Mouse (Mus musculus) heart, adult 2 months (tissue): ENCODE results near the gene Nus1. TPM values are rescaled to one million over a fixed set of nuclear protein-coding genes. Genes with fewer than 3 reads are reported as not detected.

Experiments
- DNase-seq, 2 experiments: peaks; one replicate each; pipeline ENCODE4 v3.0.0; 2021
- H3K27ac ChIP-seq: fragments of 200-600 bp; 2 replicates; pipeline ENCODE4 v1.8.1; 2022
- H3K27me3 ChIP-seq: fragments of 200-500 bp; 2 replicates; pipeline ENCODE4 v1.6.1; 2012; ENCODE audit warnings: mild to moderate bottlenecking, low read length, inconsistent platforms, mixed read lengths; ENCODE audit not compliant: control insufficient read depth, insufficient read depth
- H3K36me3 ChIP-seq: fragments of 200-500 bp; 2 replicates; pipeline ENCODE4 v1.6.1; 2012; ENCODE audit warnings: low read length, inconsistent platforms; ENCODE audit not compliant: control insufficient read depth, insufficient read depth
- H3K4me1 ChIP-seq: fragments of 200-500 bp; 2 replicates; pipeline ENCODE4 v1.6.1; 2011; ENCODE audit warnings: low read length; ENCODE audit not compliant: control insufficient read depth, insufficient read depth
- H3K4me3 ChIP-seq: fragments of 200-600 bp; 2 replicates; pipeline ENCODE4 v1.8.1; 2022
- H3K79me2 ChIP-seq: fragments of 200-500 bp; replicated peaks from 2 replicates; pipeline ENCODE4 v1.6.1; 2012; ENCODE audit warnings: mild to moderate bottlenecking, inconsistent platforms, low read length, moderate library complexity, mixed read lengths; ENCODE audit not compliant: control insufficient read depth, insufficient read depth
- H3K9ac ChIP-seq: fragments of 200-500 bp; 2 replicates; pipeline ENCODE4 v1.6.1; 2012; ENCODE audit warnings: low read depth, mild to moderate bottlenecking, control low read depth, inconsistent platforms, low read length, mixed read lengths
- CTCF ChIP-seq: fragments of 200-600 bp; IDR thresholded peaks from 2 replicates; pipeline ENCODE4 v1.8.1; 2022; ENCODE audit warnings: antibody characterized with exemption, mild to moderate bottlenecking, moderate library complexity
- EP300 ChIP-seq: fragments of 200-500 bp; IDR thresholded peaks from 2 replicates; pipeline ENCODE4 v1.6.1; 2011; ENCODE audit warnings: low read depth, low read length, control low read depth; ENCODE audit not compliant: insufficient read depth
- POLR2A ChIP-seq: fragments of 200-500 bp; IDR thresholded peaks from 2 replicates; pipeline ENCODE4 v1.6.1; 2011; ENCODE audit warnings: mild to moderate bottlenecking, low read depth, low read length, control low read depth; ENCODE audit not compliant: insufficient read depth
- WGBS: fragments of 180-500 bp; shearing (Covaris S2); methylation state at CpG from one replicate; pipeline ENCODE4 v1.1.7; 2018; 5-methylcytosine and 5-hydroxymethylcytosine counted together
- intact Hi-C: fragments of 180-260 bp; cut with DNase I; formaldehyde crosslinking; loops from one replicate; pipeline ENCODE4 v1.15.1; 2025
- polyA plus RNA-seq: library from polyadenylated mRNA; depleted of rRNA; stranded (reverse); fragments of >200 nt; gene quantifications from 2 replicates; pipeline ENCODE4 v1.2.3, GENCODE M21; 2012
- total RNA-seq, 2 experiments: library from RNA; stranded (reverse); gene quantifications; 2 replicates each; pipeline ENCODE4 v1.2.3; 2021

The Nus1 gene
- total and polyA plus RNA-seq, 3 experiments, result 8.0 to 36.8 (median 33.4) TPM

DNA sequence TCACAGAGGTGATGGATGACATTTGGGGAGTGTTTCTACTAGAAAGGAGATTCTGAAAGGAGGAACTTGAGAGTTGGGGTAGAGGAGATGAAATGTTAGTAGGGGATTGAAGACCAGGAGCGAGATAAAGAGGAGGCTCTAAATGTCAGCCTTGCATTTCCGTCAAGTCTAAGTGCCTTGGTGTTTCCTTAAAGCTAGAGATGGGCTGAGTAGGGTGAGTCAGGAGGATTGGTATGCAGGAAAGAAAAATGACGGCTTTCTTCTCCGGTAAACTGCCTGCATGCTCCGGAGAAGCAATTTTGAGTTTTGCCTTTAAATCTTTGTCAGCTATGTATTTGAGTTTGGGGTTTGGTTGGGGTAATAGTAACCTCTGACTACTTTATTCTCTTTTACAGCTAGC is 1.6 kb downstream of the Nus1 start:
- Histone ChIP-seq H3K36me3 (peaks cover 50% of the 10 kb centered on the region), H3K27me3 (no peaks in the 10 kb centered on the region), H3K4me1 (peaks cover 20% of the 10 kb centered on the region), H3K27ac (peak overlapping the region; percentile 92), H3K4me3 (peak overlapping the region; percentile 98), H3K79me2 (peaks cover 1% of the 10 kb centered on the region), H3K9ac (peak overlapping the region; percentile 98)
- TF ChIP-seq EP300, result no peak
- no peak for TF ChIP-seq POLR2A
- TF ChIP-seq CTCF, result no peak
- intact Hi-C loops, result no loop called here
- no peak for DNase-seq
- 8% methylated on average over 5 of the region's 5 CpGs for WGBS

DNA sequence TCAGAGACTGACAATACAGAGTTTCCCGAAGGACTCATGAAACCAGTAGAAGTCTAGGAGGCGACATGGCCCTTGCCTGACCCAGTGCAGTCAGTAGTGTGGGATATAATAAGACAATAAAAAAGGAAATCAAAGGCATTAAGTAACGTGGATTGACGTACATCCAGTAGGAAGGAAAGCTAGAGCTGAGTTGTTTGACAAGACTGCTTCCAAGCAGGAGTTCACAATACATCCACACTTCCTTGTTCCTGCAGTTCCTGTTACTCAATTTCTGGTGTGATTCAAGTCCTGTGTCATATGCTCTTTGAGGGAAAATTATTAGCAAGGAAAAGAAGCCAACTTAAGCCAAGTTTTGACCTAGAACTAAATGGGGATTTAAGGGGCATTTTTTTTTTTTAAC is 2.1 kb downstream of the Nus1 start:
- WGBS, result 38% methylated on average over 4 of the region's 4 CpGs
- H3K9ac ChIP-seq, result 0 out of 2 replicates have a peak overlapping the region, but pooled peaks have one; percentile 8
- H3K36me3 ChIP-seq, result peaks cover 50% of the 10 kb centered on the region
- DNase-seq, result no peak
- peaks cover 1% of the 10 kb centered on the region for H3K79me2 ChIP-seq
- H3K4me3 ChIP-seq, result peak overlapping the region; percentile 98
- intact Hi-C loops, result no loop called here
- peaks cover 20% of the 10 kb centered on the region for H3K4me1 ChIP-seq
- peak overlapping the region; percentile 92 for H3K27ac ChIP-seq
- TF ChIP-seq POLR2A, result no peak
- TF ChIP-seq CTCF, result no peak
- no peak for TF ChIP-seq EP300
- no peaks in the 10 kb centered on the region for H3K27me3 ChIP-seq

GRCm38 (mm10) chr10:52420526-52420925 is 3.2 kb downstream of the Nus1 start:
- no peak overlapping the region for H3K27ac ChIP-seq
- no peak for TF ChIP-seq EP300
- intact Hi-C loops, result no loop called here
- H3K27me3 ChIP-seq, result no peaks in the 10 kb centered on the region
- no peak for DNase-seq
- H3K4me1 ChIP-seq, result peaks cover 26% of the 10 kb centered on the region
- peaks cover 57% of the 10 kb centered on the region for H3K36me3 ChIP-seq
- H3K9ac ChIP-seq, result no peak overlapping the region
- WGBS, result 68% methylated on average over 1 of the region's 1 CpGs
- H3K4me3 ChIP-seq, result no peak overlapping the region
- peaks cover 6% of the 10 kb centered on the region for H3K79me2 ChIP-seq

DNA sequence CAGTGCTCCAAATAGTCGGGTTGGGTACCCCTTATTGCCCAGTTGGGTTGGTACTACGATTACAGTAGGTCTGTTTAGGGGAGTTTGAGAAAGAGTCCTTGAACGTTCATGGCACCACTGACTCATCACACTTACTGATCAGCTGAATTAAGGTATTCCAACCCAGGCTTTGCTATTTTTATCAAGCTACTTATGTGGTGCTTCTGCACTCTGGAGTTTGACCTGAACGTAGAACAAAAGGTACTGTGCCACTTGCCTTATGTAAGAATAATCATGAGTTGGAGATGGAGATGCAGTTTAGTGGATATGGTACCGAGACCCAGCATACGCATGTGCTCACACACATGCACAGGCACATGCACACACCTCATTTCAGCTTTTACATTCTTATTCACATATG is 4.4 kb downstream of the Nus1 start:
- TF ChIP-seq EP300 (0 out of 2 replicates have a peak, but pooled peaks have one; percentile 33), CTCF (no peak), POLR2A (no peak)
- Histone ChIP-seq H3K79me2 (peaks cover 6% of the 10 kb centered on the region), H3K4me1 (peaks cover 29% of the 10 kb centered on the region), H3K36me3 (peaks cover 64% of the 10 kb centered on the region), H3K27me3 (no peaks in the 10 kb centered on the region), H3K27ac (peak overlapping the region; percentile 61), H3K4me3 (no peak overlapping the region), H3K9ac (no peak overlapping the region)
- WGBS, result 61% methylated on average over 6 of the region's 6 CpGs
- intact Hi-C loops, result no loop called here
- no peak for DNase-seq

- peaks cover 67% of the 10 kb centered on the region for H3K36me3 ChIP-seq
- WGBS, result 76% methylated on average over 2 of the region's 2 CpGs
- no peak overlapping the region for H3K4me3 ChIP-seq
- H3K27me3 ChIP-seq, result no peaks in the 10 kb centered on the region
- H3K4me1 ChIP-seq, result peaks cover 28% of the 10 kb centered on the region
- H3K9ac ChIP-seq, result no peak overlapping the region
- TF ChIP-seq EP300 (no peak), CTCF (peak; percentile 66)
- peaks cover 6% of the 10 kb centered on the region for H3K79me2 ChIP-seq
- H3K27ac ChIP-seq, result no peak overlapping the region
- intact Hi-C loops, result no loop called here
- no peak for DNase-seq
Observed at GRCm38 (mm10) chr10:52423097-52423496, 5.8 kb downstream of the Nus1 start.

DNA sequence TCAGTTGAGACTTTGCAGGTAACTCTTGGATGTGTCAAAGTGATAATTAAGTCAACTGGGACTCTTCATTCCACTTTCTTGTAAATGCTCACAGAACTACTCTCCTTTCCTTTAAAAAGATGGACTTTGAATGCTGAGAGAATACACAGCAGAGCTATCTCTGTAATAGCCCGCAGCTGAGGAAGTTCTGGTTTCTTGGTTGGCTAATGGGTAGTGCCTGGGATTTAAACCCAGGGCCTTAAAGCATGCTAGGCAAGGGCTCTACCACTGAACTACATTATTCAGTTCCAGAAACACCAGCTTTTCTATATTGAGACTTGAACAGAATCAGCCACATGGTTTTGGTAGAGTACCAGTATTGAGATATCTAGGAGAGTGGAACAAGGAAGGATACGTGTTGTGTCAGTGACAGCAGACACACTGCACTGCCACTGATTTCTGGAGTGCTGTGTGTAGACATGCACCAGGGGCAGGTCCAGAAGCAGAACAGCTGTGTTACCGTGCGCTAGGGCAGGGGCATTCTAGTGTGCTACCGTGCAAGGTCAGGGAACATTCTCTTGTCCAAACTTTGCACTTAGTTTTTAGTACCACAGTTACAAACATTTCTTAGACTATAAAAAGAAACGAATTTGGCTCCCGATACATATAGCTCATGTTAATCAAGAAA is 9.1 kb downstream of the Nus1 start:
- TF ChIP-seq CTCF (no peak), EP300 (no peak), POLR2A (no peak)
- DNase-seq, result no peak
- Histone ChIP-seq H3K27ac (no peak overlapping the region), H3K36me3 (peaks cover 48% of the 10 kb centered on the region), H3K4me1 (peaks cover 15% of the 10 kb centered on the region), H3K9ac (no peak overlapping the region), H3K27me3 (no peaks in the 10 kb centered on the region), H3K79me2 (peaks cover 4% of the 10 kb centered on the region), H3K4me3 (no peak overlapping the region)
- intact Hi-C loops, result no loop called here
- WGBS, result 43% methylated on average over 7 of the region's 7 CpGs
